Mouse (Mus musculus) MEL (cell line): ENCODE results near the gene Bcl7c. TPM values are rescaled to one million over a fixed set of nuclear protein-coding genes. Genes with fewer than 3 reads are reported as not detected.

Experiments used
- DNase-seq: peaks from one replicate; pipeline ENCODE4 v3.0.0; 2011; ENCODE audit warnings: low read depth, low spot score
- H3K27ac ChIP-seq: 2 replicates; pipeline ENCODE4 v1.5.1; 2012; ENCODE audit warnings: low read depth, mild to moderate bottlenecking, control low read depth, low read length, moderate library complexity; ENCODE audit not compliant: control insufficient read depth
- H3K27me3 ChIP-seq, 2 experiments: fragments of 150-350 bp in 1 of 2; sonication (generic) in 1 of 2; 2 replicates each; pipeline ENCODE4 v1.6.1; 2012; ENCODE audit warnings: low read length in 2 of 2, mild to moderate bottlenecking in 2 of 2, improper control_type of control experiment in 1 of 2, moderate library complexity in 1 of 2; ENCODE audit not compliant: insufficient read depth in 2 of 2, control insufficient read depth in 1 of 2
- H3K36me3 ChIP-seq, 2 experiments: 2 replicates each; pipeline ENCODE4 v1.6.1; 2012 to 2014; ENCODE audit warnings: low read length in 2 of 2, improper control_type of control experiment in 1 of 2, inconsistent platforms in 1 of 2, mild to moderate bottlenecking in 1 of 2; ENCODE audit not compliant: insufficient read depth in 2 of 2, control insufficient read depth in 1 of 2
- H3K4me1 ChIP-seq, 2 experiments: fragments of 150-350 bp in 1 of 2; sonication (generic) in 1 of 2; 2 replicates each; pipeline ENCODE4 v1.6.1; 2012; ENCODE audit warnings: low read length in 2 of 2, improper control_type of control experiment in 1 of 2, mild to moderate bottlenecking in 1 of 2; ENCODE audit not compliant: insufficient read depth in 2 of 2, control insufficient read depth in 1 of 2
- H3K4me3 ChIP-seq, 2 experiments: fragments of 150-350 bp in 1 of 2; sonication (generic) in 1 of 2; 2 replicates each; pipeline ENCODE4 v1.5.1; 2012; ENCODE audit warnings: low read depth in 2 of 2, low read length in 2 of 2, mild to moderate bottlenecking in 2 of 2, moderate library complexity in 2 of 2, control low read depth in 1 of 2, improper control_type of control experiment in 1 of 2; ENCODE audit not compliant: control insufficient read depth in 1 of 2, insufficient read depth in 1 of 2
- H3K79me2 ChIP-seq: 2 replicates; pipeline ENCODE4 v1.6.1; 2012; ENCODE audit warnings: mild to moderate bottlenecking, low read length, moderate library complexity; ENCODE audit not compliant: control insufficient read depth, poor library complexity, insufficient read depth
- H3K9ac ChIP-seq: 2 replicates; pipeline ENCODE4 v1.6.1; 2012; ENCODE audit warnings: low read depth, mild to moderate bottlenecking, control low read depth, low read length, moderate library complexity; ENCODE audit not compliant: control insufficient read depth, poor library complexity, severe bottlenecking
- H3K9me3 ChIP-seq: fragments of 150-350 bp; sonication (generic); replicated peaks from 2 replicates; pipeline ENCODE4 v1.6.1; 2012; ENCODE audit warnings: mild to moderate bottlenecking, low read length, improper control_type of control experiment, moderate library complexity; ENCODE audit not compliant: insufficient read depth
- CHD1 ChIP-seq: IDR thresholded peaks from 2 replicates; pipeline ENCODE4 v1.6.1; 2012; ENCODE audit warnings: low read depth, mild to moderate bottlenecking, inconsistent platforms, low read length, improper control_type of control experiment
- CHD2 ChIP-seq: IDR thresholded peaks from 2 replicates; pipeline ENCODE4 v1.6.1; 2011; ENCODE audit warnings: low read length, improper control_type of control experiment
- CTCF ChIP-seq, 3 experiments: IDR thresholded peaks in 2 of 3; conservative IDR thresholded peaks in 1 of 3; 2 replicates each; pipeline ENCODE4 v1.5.1; 2011 to 2012; ENCODE audit warnings: low read length in 3 of 3, low read depth in 2 of 3, mild to moderate bottlenecking in 2 of 3, improper control_type of control experiment in 1 of 3, inconsistent platforms in 1 of 3, mixed read lengths in 1 of 3, moderate library complexity in 1 of 3; ENCODE audit not compliant: control insufficient read depth in 1 of 3, insufficient read depth in 1 of 3, poor library complexity in 1 of 3, severe bottlenecking in 1 of 3
- ELF1 ChIP-seq: IDR thresholded peaks from 2 replicates; pipeline ENCODE4 v1.6.1; 2014; ENCODE audit warnings: low read depth, mild to moderate bottlenecking, inconsistent platforms, low read length, improper control_type of control experiment, moderate library complexity
- GATA1 ChIP-seq: IDR thresholded peaks from 2 replicates; pipeline ENCODE4 v1.6.1; 2011; ENCODE audit warnings: low read depth, low read length, improper control_type of control experiment
- HCFC1 ChIP-seq: IDR thresholded peaks from 2 replicates; pipeline ENCODE4 v1.6.1; 2012; ENCODE audit warnings: low read depth, mild to moderate bottlenecking, inconsistent platforms, low read length, improper control_type of control experiment, moderate library complexity
- KAT2A ChIP-seq: conservative IDR thresholded peaks from 2 replicates; pipeline ENCODE4 v1.6.1; 2012; ENCODE audit warnings: low read depth, low read length, improper control_type of control experiment, inconsistent platforms
- MAFK ChIP-seq: IDR thresholded peaks from 2 replicates; pipeline ENCODE4 v1.6.1; 2011; ENCODE audit warnings: low read depth, mild to moderate bottlenecking, low read length, improper control_type of control experiment, borderline replicate concordance
- MYC ChIP-seq: IDR thresholded peaks from 2 replicates; pipeline ENCODE4 v1.6.1; 2011; ENCODE audit warnings: low read depth, mild to moderate bottlenecking, low read length, improper control_type of control experiment, moderate library complexity
- NRF1 ChIP-seq: IDR thresholded peaks from 2 replicates; pipeline ENCODE4 v1.6.1; 2014; ENCODE audit warnings: low read depth, mild to moderate bottlenecking, inconsistent platforms, low read length, improper control_type of control experiment, moderate library complexity; ENCODE audit not compliant: poor library complexity, insufficient read depth, severe bottlenecking
- POLR2A ChIP-seq, 2 experiments: IDR thresholded peaks; 2 replicates each; pipeline ENCODE4 v1.6.1; 2011 to 2012; ENCODE audit warnings: low read length in 2 of 2, mild to moderate bottlenecking in 2 of 2, control low read depth in 1 of 2, improper control_type of control experiment in 1 of 2, low read depth in 1 of 2, moderate library complexity in 1 of 2; ENCODE audit not compliant: control insufficient read depth in 1 of 2, insufficient read depth in 1 of 2, poor library complexity in 1 of 2
- POLR2AphosphoS2 ChIP-seq: IDR thresholded peaks from 2 replicates; pipeline ENCODE4 v1.6.1; 2011; ENCODE audit warnings: low read length, improper control_type of control experiment
- RCOR1 ChIP-seq: IDR thresholded peaks from 2 replicates; pipeline ENCODE4 v1.6.1; 2012; ENCODE audit warnings: low read depth, mild to moderate bottlenecking, inconsistent platforms, low read length, improper control_type of control experiment
- TBP ChIP-seq: IDR thresholded peaks from 2 replicates; pipeline ENCODE4 v1.8.0; 2011; ENCODE audit warnings: low read depth, low read length, improper control_type of control experiment
- TCF12 ChIP-seq: IDR thresholded peaks from 2 replicates; pipeline ENCODE4 v1.6.1; 2014; ENCODE audit warnings: low read depth, mild to moderate bottlenecking, inconsistent platforms, low read length, improper control_type of control experiment, moderate library complexity
- UBTF ChIP-seq: IDR thresholded peaks from 2 replicates; pipeline ENCODE4 v1.6.1; 2012; ENCODE audit warnings: low read depth, mild to moderate bottlenecking, inconsistent platforms, low read length, improper control_type of control experiment, moderate library complexity, borderline replicate concordance; ENCODE audit not compliant: insufficient read depth
- USF2 ChIP-seq, 2 experiments: IDR thresholded peaks; 2 replicates each; pipeline ENCODE4 v1.6.1; 2011 to 2012; ENCODE audit warnings: improper control_type of control experiment in 2 of 2, low read length in 2 of 2, borderline replicate concordance in 1 of 2, inconsistent platforms in 1 of 2, low read depth in 1 of 2, mild to moderate bottlenecking in 1 of 2; ENCODE audit not compliant: insufficient read depth in 1 of 2
- ZC3H11A ChIP-seq: IDR thresholded peaks from 2 replicates; pipeline ENCODE4 v1.6.1; 2012; ENCODE audit warnings: low read depth, mild to moderate bottlenecking, inconsistent platforms, low read length, improper control_type of control experiment
- ZMIZ1 ChIP-seq: IDR thresholded peaks from 2 replicates; pipeline ENCODE4 v1.6.1; 2012; ENCODE audit warnings: low read depth, mild to moderate bottlenecking, inconsistent platforms, low read length, improper control_type of control experiment, moderate library complexity
- polyA plus RNA-seq, 2 experiments: library from polyadenylated mRNA; stranded (reverse) in 1 of 2; unstranded in 1 of 2; fragments of >175 nt in 1 of 2; fragments of >200 nt in 1 of 2; gene quantifications; 2 replicates each; pipeline versions ENCODE4 v1.2.1 to v1.2.4; 2012; ENCODE audit warnings: low replicate concordance in 2 of 2, low read depth in 1 of 2; ENCODE audit not compliant: insufficient read length in 2 of 2, insufficient read depth in 1 of 2, missing spikeins in 1 of 2
- total RNA-seq: library from RNA; depleted of rRNA; stranded (reverse); fragments of 300-350 nt; gene quantifications from 2 replicates; pipeline ENCODE4 v1.2.3, GENCODE M21; 2012

The Bcl7c gene
- total and polyA plus RNA-seq, 3 experiments = 72.4 to 98.4 TPM; not detected in 1

DNA sequence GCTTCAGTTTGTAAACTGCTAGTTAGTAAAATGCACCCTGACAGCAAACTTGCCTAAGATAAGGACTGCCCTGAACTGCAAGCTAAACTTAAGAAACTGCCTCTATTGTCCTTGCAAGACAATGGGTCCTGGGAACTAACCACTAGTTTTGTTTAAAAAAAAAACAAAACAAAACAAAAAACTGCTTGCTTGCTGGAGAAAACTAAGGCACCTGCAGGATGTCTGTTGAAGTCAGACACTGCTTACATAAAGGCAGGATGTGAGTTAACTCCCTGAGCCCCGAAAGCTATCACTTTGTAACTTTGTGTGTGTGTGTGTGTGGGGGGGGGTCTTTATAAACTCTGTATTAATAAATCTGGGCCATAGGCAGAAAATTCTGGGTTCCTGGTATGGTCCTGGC, 91.9 kb downstream of the Bcl7c start:
- TF ChIP-seq POLR2A (IDR thresholded peaks at IDR 0.05; ENCODE audit: control insufficient read depth in 1 of 2, insufficient read depth in 1 of 2, low read depth in 1 of 2, low read length in 2 of 2, poor library complexity in 1 of 2) = no peak
- no peak for TF ChIP-seq HCFC1
- TF ChIP-seq CTCF (IDR thresholded peaks at IDR 0.05 in 2 of 3, conservative IDR thresholded peaks at IDR 0.05 in 1 of 3; ENCODE audit: control insufficient read depth in 1 of 3, insufficient read depth in 1 of 3, low read depth in 2 of 3, low read length in 3 of 3, poor library complexity in 1 of 3, severe bottlenecking in 1 of 3) = no peak
- no peak for TF ChIP-seq TBP
- Histone ChIP-seq H3K4me3 (no peak overlapping the region), H3K27me3 (no peaks in the 10 kb centered on the region), H3K9ac (no peak overlapping the region), H3K4me1 (peaks cover 0 to 16% of the 10 kb centered on the region in 2 experiments; a peak in 3 of 4 replicates), H3K79me2 (peaks cover 23% of the 10 kb centered on the region), H3K36me3 (peaks cover 0 to 8% of the 10 kb centered on the region in 2 experiments; a peak in 2 of 4 replicates), H3K27ac (no peak overlapping the region), H3K9me3 (no peaks in the 10 kb centered on the region)
- no peak for DNase-seq

DNA sequence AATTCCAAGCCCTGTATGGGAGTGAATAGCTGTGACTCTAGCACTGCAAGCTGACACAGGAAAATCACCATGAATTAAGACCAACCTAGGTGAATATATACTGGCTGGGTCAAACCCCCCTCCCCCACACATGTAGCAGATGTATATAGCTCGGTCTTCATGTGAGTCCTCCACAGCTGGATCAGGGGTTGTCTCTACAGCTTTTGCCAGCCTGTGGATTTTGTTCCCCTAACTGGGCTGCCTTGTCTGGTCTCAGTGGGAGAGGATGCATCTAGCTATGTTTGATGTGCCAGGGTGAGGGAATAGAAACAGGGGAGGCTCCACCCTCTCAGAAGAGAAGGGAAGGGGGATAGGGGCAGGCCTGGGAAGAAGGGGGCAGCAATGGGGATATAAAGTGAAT, 92.4 kb downstream of the Bcl7c start:
- DNase-seq = no peak
- TF ChIP-seq ZC3H11A (no peak), TCF12 (no peak), NRF1 (no peak), ZMIZ1 (no peak), CTCF (IDR thresholded peaks at IDR 0.05 in 2 of 3, conservative IDR thresholded peaks at IDR 0.05 in 1 of 3; ENCODE audit: control insufficient read depth in 1 of 3, insufficient read depth in 1 of 3, low read depth in 2 of 3, low read length in 3 of 3, poor library complexity in 1 of 3, severe bottlenecking in 1 of 3) (no peak), POLR2A (IDR thresholded peaks at IDR 0.05; ENCODE audit: control insufficient read depth in 1 of 2, insufficient read depth in 1 of 2, low read depth in 1 of 2, low read length in 2 of 2, poor library complexity in 1 of 2) (no peak), MYC (no peak), POLR2AphosphoS2 (no peak), UBTF (no peak), GATA1 (no peak), MAFK (no peak), ELF1 (no peak), KAT2A (no peak), CHD2 (no peak), CHD1 (no peak), RCOR1 (no peak), USF2 (IDR thresholded peaks at IDR 0.05; ENCODE audit: borderline replicate concordance in 1 of 2, insufficient read depth in 1 of 2, low read depth in 1 of 2, low read length in 2 of 2) (no peak)
- Histone ChIP-seq H3K9me3 (no peaks in the 10 kb centered on the region), H3K4me1 (peaks cover 0 to 16% of the 10 kb centered on the region in 2 experiments; a peak in 3 of 4 replicates), H3K27ac (no peak overlapping the region), H3K4me3 (no peak overlapping the region), H3K36me3 (peaks cover 0 to 8% of the 10 kb centered on the region in 2 experiments; a peak in 2 of 4 replicates), H3K79me2 (peaks cover 23% of the 10 kb centered on the region), H3K9ac (no peak overlapping the region), H3K27me3 (no peaks in the 10 kb centered on the region)
